Mouse (Mus musculus) embryo, embryonic 10.5 days (tissue): ENCODE measurements around the gene Rsg1.
A peak's percentile ranks its signal among the peaks of the same experiment; 100 is the strongest.

Source experiments
- DNase-seq: peaks from one replicate; pipeline ENCODE4 v3.0.0-alpha.2; 2015; ENCODE audit warnings: low spot score

Rsg1 gene

DNA sequence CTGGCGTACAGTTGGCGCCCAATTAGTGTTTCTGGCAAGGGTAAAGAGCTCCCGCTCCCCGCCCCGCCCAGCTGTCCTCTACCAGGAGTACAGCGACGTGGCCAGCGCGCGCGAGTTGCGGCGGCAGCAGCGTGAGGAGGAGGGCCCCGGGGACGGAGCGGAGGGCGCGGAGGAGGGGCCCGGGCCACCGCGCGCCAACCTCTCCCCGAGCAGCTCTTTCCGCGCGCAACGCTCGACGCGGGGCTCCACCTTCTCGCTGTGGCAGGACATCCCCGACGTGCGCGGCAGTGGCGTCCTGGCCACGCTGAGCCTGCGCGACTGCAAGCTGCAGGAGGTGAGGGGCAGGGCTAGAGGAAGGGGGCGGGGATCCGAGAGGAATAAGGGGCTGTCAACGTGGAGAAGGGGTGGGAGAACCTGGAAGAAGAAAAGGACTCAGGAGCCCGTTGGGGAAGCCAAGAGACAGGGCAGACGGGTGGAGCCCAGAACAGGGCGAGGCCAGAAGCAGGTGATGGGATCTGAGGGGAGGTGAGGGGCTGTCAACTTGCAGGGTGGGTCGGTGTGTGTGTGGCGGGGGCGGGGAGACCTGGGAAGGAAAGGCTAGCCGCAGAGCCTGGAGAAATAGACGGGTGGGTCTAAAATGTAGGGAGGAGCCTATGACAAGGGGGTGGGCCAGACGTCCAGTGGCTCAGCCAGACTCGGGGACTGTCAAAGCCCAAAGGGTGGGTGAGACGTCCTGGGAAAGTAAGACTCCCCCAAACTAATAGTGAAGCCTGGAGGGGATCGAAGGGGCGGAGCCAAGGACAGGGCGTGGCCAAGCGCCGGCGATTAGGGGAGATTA is 34.2 kb downstream of the Rsg1 start:
- peak; percentile 39 for DNase-seq

DNA sequence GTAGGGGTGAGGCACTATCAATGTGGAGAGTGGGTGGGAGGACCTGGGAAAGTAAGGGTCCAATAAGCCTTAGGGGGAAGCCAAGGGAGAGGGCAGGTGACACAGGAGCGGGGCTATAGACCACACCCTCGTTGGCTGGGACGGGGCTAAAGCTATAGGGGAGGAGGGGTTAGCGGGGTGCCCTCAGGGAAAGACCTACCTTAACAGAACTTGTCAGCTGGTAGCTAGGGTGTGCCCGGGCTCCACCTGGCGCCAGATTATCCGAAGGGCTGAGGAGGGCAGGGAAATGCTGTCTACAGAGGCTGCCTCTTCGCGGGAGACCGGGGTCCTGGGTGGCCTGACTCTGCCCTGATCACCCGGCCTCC is 34.8 kb downstream of the Rsg1 start:
- no peak for DNase-seq

DNA sequence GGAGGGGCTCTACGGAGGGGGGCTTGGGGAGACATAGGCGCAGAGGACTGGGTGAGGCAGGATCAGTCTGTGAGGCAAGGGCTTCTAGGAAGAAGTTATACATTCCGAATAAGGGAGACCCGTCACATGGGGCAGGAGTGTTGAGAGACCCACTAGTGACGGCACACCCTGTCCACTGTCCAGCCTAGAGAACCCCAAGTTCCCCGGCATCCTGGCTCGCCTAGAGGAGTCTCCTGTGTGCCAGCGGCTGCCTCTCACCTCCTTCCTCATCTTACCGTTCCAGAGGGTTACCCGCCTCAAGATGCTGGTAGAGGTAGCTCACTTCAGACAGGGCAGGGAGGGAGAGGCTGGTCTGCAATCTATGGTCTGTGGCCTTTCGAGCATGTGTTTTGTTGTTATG is 35.6 kb downstream of the Rsg1 start:
- DNase-seq = no peak

DNA sequence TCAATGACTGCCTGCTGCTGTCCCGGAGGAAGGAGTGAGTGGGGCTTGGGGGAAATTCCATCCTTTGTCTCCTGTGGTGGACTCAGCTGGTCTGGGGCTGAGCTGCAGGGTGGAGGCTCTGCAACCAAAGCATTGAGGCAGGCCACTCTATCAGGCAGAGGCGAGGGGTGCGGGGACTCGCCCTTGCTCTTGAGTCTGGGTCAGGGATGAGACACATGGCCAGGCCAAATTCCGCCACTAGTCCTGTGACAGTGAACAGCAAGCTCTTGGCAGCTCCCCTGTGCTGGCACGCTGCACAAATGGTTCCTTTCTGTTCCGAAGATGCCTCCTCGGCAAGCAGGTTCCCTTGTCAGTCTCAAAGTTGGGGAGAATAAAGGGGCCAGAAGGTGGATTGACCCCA is 37.3 kb downstream of the Rsg1 start:
- DNase-seq = no peak

DNA sequence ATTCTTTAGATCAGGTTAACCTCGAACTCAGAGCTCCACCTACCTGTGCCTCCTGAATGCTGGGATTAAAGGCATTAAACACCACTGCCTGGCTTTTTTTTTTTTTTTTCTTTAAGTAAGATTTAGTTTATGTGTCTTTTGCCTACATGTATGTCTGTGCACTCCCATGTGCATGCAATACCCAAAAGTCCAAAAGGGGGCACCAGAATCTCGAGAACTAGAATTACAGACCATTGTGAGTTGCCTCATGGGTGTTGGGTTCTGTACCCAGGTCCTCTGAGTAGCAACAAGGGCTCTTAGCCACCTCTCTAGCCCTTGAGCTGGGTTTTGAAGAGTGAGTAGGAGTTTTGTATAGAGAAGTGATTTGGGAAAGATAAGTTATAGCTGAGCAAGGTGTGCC is 38.9 kb downstream of the Rsg1 start:
- no peak for DNase-seq

DNA sequence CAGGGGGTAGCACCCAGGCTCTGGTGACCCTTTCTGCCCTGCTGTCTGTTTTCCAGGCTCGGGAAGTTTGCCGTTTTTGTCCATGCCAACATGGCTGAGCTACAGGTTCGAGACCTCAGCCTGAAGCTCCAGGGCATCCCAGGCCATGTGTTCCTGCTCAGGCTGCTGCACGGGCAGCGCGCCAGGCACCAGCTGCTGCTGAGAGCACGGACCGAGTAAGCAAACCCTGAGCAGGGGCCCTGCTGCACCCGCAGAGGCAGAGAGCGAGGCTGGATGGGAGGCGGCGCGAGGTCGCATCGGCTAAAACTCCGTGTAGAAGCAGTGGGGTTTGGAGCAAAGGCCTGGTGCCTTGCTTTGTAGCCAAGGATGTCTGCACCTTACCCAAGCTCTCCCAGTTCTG is 40.5 kb downstream of the Rsg1 start:
- no peak for DNase-seq

DNA sequence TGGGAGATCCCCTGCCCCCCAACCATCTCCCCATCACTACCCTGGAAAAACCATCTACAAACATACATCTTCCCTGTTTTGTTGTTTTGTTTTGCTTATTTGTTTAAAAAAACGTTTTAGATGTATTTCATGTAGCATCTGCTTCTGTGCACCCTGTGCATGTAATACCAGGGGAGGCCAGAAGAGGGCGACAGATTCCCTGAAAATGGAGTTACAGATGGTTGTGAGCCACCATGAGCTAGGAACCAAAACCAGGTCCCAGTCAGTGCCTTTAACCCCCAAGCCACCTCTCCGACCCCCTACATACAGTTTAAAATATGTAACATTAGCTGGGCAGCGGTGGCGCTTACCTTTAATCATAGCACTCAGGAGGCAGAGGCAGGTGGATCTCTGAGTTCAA is 43.7 kb downstream of the Rsg1 start:
- peak; percentile 34 for DNase-seq

DNA sequence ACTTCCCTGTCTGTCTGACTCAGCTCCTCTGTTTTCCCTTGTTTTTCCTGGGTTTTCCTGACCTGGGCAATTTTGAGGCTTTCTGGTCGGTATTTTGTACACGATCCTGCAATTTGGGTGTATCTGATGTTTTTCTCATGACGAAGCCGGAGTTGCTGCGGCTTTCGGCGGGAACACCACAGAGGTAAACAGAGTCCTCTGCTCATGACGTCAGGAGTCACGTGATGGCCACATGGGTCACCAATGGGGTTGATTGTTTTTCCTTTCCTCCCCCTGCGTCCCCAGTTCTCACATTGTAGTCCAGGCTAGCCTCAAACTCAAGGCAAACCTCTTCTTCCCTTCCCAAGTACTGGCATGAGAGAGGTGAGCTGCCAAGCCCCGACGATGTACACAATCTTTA is 45.7 kb downstream of the Rsg1 start:
- DNase-seq = no peak

DNA sequence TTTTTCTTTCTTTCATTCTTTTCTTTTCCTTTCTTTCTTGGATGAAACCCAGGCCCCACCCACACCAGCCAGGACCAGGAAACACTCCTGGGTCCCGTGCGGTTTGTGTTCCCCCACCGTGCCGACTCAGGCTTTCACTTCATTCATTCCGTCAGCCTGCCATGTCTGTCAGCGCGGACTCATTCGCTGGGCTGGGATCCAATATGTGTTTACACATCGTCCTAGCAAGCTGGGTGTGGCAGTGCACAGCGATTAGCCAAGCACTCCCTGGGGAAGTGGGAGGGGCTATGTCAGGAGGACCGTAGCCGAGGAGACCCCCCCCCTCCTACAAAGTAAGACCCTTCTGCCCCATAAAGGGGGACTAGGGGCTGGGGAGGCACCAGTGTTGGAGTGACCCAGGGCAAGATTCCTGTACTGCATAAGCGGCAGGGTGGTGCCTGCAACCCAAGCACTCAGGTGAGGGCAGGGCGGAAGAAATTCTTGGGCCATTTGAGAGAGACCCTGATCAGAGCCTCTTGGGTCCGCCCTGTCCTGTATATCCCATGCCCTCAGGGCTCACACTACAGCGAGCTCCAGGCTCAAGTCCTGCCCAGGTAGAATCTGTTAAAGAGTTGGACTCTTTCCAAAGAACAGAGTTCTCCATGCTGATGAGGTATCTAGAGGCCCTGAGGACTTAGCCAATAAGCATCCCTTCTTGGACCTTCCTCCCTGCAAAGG is 46.4 kb downstream of the Rsg1 start:
- DNase-seq = no peak

DNA sequence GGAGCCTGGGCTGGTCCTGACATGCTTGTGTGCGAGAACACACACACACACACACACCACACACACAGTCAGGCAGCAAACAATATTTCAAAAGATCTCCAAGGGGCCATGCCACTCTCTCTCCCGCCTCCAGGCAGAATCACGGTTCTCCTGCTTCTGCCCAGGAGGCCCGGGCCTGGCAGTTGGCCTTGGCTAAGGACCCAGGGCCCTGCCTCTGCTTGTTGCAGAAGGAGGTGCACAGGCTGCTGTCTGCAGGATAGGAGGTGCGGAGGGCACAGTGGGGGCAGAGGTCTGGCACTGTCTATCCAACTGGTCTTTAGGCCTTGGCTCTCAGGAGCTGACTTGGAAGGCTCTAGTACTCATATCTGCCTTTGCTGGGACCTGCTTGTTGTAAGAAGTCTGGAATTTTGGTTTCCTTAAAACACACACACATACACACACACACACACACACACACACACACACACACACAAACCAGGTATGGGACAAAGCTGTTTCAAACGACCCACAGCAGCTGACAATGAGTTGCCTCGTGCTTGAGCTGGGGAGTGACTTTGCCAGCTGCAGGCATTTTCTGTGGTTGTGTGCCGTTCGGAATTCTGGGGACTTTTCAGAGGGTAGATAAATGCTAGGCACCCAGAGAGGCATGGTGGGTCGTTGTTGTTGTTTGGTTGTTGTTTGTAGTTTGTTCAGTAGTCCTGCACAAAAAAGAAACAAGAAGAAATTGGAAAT is 49.3 kb downstream of the Rsg1 start:
- no peak for DNase-seq

DNA sequence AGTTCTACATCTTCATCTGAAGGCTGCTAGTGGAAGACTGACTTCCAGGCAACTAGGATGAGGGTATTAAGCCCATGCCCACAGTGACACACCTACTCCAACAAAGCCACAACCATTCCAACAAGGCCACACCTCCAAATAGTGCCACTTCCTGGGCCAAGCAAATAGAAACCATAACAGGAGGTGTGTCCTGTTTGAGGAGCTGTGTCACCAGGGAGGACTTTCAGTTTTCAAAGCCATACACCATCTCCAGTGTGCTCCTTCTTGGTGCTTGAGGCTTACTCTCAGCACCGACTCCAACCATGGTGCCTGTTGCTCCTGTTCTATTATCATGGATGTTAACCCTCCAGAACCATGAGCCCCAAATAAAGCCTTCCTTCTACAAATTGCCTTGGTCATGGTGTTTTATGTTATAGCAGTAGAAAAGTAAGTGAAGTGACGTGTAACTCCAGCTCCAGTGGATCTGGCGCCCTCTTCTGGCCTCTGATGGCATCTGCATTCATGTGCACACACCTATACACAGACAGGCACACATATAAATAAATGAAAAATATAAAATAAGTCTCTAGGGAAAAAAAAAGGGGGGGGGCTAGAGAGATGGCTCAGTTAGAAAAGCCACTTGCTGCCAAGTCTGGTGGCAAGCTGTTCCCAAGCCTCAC is 52.4 kb downstream of the Rsg1 start:
- no peak for DNase-seq

DNA sequence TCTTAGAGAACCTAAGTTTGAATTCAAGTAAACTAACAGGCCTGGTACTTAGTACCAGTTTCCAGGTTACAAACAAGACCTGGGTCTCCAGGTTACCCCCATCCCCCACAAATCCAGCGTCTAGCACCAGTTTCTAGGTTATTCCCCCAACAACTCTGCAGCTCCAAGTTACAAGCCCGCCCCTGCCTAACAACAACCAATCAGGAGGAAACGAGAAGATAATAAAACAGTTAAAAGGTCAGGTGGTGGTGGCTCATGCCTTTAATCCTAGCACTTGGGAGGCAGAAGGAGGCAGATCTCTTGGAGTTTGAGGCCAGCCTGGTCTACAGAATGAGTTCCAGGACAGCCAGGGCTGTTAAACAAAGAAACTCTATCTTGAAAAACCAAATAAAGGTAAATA is 53.5 kb downstream of the Rsg1 start:
- DNase-seq = no peak

DNA sequence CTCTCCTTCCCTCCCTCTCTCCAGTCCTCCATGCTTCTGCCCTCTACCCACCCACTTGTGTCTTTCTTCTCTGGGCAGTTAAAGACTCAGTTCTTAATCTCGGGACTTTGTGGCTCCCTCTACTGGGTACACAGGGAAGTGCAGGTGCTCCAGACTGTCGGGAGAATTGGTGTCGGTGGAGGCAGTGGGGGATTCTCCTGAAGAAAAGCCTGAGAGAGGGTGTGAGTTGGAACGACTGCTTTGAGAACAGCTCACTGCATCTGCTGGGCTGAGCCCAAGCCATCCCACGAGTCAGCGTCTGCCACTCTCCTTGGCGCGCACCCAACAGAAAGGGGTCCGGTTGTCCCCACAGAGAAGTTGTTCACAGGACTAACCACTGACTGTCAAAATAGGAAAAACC is 54.1 kb downstream of the Rsg1 start:
- DNase-seq = peak; percentile 83

DNA sequence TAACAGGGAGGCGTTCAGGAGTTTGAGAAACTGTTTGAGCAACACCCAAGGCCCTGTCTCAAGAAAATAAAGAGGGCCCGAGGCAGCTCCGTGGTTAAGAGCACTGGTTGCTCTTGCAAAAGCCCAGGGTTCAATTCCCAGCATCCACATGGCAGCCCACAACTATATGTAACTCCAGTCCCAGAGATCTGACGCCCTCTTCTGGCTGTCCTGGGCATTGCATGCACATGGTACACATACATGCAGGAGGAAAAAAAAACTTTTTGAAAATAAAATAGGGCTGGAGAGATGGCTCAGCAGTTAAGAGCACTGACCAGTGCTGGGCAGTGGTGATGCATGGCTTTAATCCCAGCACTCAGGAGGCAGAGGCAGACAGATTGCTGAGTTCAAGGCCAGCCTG is 54.6 kb downstream of the Rsg1 start:
- no peak for DNase-seq

DNA sequence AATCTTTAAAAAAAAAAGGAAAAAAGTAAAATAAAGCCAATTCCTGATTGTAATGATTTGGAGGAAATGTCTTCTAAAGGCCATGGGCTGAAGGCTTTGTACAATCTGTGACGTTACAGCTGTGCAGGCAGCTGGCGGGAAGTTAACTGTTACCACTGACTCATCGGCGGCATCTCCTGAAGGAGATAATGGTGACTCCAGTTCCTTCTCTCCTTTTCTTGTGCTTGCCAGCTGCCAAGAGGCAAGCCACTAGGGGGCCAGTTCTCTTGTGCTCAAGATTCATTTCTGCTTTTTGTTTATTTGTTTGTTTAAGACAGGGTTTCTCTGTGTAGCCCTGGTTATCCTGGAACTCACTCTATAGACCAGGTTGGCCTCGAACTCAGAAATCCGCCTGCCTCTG is 55.3 kb downstream of the Rsg1 start:
- no peak for DNase-seq

DNA sequence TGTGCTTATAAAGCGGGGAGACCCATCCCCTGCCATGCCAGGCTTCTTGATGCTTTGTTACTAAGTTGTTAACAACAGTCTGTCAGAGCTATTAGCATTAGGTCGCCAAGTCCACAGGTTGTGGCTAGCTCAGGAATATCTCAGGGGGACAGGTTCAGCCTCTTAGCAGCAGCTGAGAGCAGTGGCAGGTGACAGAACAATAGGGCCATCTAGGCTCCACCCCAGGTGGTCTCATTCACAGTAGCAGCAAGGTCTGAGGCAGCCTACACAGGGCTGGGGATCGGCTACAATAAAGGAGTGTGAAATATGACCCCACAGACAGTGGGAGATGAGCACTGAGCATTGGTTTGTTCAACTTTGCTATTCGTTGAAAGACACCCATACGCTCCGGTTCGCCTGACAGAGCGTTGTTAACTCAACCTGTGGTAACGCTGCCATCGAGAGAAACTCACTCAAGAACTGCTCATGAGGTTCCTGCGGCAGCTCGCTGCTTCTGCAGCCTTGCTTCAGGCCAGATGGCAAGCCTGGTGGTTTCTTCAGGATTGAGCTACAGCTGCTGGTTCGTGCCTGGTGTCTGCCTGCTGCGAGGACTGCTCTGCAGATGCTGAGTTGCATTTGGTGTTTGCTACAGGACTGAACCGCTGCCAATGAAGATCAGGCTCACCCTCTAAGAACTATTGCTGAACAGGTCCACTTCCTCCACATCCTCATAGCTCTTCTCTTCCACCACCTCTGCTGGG is 56.6 kb downstream of the Rsg1 start:
- no peak for DNase-seq

DNA sequence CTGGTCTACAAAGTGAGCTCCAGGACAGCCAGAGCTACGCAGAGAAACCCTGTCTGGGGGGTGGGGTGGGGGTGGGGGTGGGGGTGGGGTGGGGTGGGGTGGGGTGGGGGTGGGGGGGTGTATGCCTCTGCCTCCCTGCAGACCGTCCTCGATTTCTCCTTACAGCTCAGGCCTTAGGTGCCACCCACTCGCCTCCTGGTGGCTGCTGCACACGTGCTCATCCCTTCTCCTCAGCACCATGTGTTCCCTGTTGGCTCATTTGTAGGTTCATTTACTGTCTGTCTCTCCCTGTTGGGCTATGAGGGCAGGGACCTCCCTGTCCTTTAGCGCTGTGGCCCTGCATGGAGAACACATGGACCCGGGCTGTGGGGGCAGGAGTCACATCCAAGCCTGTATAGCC is 57.5 kb downstream of the Rsg1 start:
- no peak for DNase-seq

DNA sequence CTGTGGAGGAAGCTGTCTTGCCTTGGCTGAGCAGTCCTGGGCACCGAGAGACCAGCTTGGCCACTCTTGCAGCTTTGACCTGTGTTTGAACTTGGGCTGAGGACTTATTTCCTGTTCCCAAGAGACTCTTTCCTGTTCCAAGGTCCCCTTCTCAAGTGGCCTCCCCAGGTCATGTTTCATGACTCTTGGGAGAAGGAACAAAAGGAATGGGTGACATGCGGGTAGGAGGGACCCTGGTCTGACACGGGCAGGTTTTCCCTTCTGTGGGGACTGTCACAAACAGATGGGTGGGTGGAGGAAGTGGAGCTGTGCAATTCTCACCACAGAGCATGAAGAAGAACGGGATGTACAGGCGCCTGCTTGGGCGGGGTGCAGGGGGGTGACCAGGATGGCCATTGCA is 58.0 kb downstream of the Rsg1 start:
- DNase-seq = no peak

DNA sequence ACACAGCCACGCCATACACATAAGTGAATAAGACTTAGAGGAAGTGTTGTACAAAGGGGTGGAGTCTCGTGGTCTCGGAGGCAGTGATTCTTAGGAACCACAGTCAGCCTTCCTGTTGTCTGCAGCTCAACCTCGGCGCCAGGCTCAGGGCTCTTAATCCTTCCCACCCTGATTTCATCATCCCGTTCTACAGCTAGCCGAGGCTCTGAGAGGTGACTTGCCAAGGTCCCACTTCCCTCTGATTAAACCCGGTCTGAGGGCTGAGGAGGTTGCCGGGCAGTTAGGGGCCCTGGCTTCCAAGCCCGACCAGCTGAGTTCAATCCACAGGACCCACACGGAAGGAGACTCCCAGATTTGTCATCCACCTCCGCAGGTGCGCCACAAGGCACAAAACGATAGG is 59.1 kb downstream of the Rsg1 start:
- no peak for DNase-seq

DNA sequence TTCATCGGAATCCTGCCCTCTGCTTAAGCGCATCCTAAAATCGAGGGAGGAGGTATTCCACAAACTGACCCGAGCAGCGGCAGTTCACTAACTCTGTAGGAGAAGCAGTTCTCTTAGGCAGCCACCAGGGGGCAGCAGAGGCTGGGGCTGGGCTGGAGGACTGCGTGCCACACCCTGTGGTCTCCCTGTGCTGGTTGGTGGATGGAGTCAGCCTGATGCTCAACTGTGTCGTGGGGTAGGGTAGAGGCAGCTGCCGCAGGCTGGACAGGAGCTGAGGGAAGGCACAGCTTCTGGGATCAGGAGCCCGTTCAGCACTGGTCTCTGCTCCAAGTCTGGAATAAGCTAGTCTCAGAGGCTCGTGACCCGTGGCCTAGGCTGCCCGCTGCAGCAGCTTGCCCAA is 59.5 kb downstream of the Rsg1 start:
- DNase-seq = peak; percentile 91

DNA sequence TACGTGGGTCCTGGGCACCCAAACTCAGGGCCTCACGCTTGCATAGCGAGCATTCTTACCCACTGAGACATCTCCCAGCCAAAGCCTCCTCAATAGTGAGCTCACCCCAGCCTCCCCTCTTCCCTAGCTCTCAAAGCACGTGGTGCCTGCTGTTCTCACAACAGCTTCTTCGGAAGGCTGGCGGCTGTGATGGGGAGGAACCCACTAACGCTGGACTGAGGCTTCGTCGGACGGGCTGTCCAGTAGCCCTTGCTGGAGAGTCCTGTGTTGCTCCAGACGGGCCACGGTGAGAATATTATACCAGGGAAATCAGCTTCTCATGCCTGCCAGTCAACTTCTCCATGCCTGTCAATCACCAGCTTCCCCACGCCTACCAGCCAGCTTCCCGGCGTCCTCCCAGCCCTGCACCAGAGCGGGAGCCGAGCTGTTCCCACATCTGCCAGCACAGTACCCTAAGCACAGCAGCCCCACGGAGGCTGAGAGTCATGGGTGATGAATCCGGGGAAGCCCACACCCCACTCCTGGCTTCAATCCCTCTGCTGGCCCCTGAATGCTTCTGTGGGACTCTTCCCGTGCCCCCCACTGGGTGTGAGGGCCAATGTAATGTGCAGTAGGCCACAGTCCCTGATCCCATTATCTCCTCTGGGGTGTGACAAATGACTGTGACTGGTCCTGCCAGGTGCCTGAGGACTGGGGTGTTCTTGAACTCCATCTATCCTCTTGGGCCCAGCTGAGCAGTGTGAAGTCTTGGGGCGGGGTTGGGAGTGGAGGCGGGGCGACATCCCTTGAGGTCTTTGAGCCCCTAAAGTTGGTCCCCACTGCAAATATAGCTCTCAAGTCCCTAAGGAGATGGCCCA is 61.0 kb downstream of the Rsg1 start:
- no peak for DNase-seq
